Mouse (Mus musculus): Measurements from ENCODE around the gene Rreb1. TPM values are rescaled to one million over a fixed set of nuclear protein-coding genes. Genes with fewer than 3 reads are reported as not detected.

Rreb1 gene
- total RNA-seq, 2 experiments from 2014 or later, result 16.1 to 22.5 TPM

GRCm38 (mm10) chr13:37898772-37899171, 120.6 kb downstream of the Rreb1 start:
- intact Hi-C loops (cut with DNase I), result no loop called here
- DNase-seq, result no peak

DNA sequence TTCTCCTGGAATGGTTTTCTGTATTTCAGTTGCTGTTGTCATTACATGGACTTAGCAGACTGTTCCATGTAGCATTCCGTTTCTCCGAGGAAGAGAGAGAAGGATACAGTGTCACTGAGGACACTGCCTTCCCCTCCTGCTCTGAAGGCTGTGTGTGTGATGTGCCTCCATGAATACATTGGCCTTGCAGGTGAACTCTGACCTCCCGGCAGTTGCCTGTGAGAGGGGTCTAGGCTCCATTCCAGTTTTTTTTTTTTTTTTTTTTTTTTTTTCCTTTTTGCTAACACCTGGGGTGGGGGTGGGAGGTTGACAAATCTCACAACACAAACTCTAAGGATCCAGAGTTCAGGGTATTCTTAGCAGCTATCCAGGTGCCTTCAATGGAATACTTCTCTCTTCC, 124.8 kb downstream of the Rreb1 start:
- intact Hi-C loops (cut with DNase I), result no loop called here
- DNase-seq, result no peak

- no peak for DNase-seq
- intact Hi-C loops (cut with DNase I), result no loop called here
Measured at GRCm38 (mm10) chr13:37903476-37903875, 125.3 kb downstream of the Rreb1 start.

- no peak for DNase-seq
- intact Hi-C loops (cut with DNase I), result no loop called here
Measured at GRCm38 (mm10) chr13:37904436-37904835, 126.2 kb downstream of the Rreb1 start.

DNA sequence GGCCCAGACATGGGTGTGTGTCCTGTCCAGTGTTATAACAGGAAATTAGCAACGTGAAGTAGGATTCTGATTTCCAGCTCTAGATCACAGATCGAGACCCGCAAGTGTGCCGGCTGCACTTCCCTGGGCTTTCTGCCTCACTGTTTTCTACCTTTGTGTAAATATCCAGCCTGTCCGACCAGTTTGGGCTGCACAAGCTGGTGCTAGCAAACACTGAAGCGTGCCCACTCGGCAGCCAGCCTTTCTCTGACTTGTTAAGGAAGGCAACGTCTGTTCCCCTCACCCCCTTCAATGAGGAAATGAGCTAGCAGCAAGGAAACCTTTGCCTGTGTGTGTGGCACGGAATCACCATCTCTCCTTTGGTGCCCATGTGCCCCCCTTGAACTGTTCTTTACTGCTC, 129.9 kb downstream of the Rreb1 start:
- no peak for DNase-seq
- intact Hi-C loops (cut with DNase I), result no loop called here

GRCm38 (mm10) chr13:37908493-37908892, 130.3 kb downstream of the Rreb1 start:
- no peak for DNase-seq
- intact Hi-C loops (cut with DNase I), result no loop called here

DNA sequence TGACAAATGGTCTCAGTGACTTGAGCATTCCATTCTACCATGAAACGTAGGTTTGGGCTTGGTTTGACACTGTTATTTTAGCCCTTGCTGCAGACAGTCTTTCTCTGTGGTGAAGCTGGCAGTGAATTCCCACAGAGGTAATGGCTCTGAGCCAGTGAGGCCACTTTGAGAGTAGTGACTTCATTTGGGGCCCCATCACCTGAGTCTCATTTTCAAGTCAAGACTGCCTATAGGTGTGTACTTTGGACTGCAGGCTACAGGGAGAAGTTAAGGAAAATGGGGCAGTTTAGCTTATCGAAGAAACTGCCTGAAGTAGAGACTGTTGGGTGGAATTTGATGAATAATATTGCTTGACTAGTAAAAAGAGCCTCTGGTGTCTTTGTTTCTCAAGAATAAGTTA, 131.0 kb downstream of the Rreb1 start:
- no peak for DNase-seq

GRCm38 (mm10) chr13:37912011-37912410, 133.8 kb downstream of the Rreb1 start:
- DNase-seq, result no peak
- intact Hi-C loops (cut with DNase I), result no loop called here

More for the DNA sequence above, 131.0 kb downstream of the Rreb1 start:
- intact Hi-C loops (cut with DNase I), result no loop called here

GRCm38 (mm10) chr13:37912591-37913467, 134.6 kb downstream of the Rreb1 start:
- intact Hi-C loops (cut with DNase I), result no loop called here
- no peak for DNase-seq

GRCm38 (mm10) chr13:37913963-37914362, 135.8 kb downstream of the Rreb1 start:
- DNase-seq, result no peak
- intact Hi-C loops (cut with DNase I), result no loop called here

GRCm38 (mm10) chr13:37918336-37919261, 140.4 kb downstream of the Rreb1 start:
- intact Hi-C loops (cut with DNase I), result no loop called here

GRCm38 (mm10) chr13:37919711-37920277, 141.6 kb downstream of the Rreb1 start:
- intact Hi-C loops (cut with DNase I), result no loop called here
- no peak for DNase-seq

More at GRCm38 (mm10) chr13:37918336-37919261, 140.4 kb downstream of the Rreb1 start:
- no peak for DNase-seq

DNA sequence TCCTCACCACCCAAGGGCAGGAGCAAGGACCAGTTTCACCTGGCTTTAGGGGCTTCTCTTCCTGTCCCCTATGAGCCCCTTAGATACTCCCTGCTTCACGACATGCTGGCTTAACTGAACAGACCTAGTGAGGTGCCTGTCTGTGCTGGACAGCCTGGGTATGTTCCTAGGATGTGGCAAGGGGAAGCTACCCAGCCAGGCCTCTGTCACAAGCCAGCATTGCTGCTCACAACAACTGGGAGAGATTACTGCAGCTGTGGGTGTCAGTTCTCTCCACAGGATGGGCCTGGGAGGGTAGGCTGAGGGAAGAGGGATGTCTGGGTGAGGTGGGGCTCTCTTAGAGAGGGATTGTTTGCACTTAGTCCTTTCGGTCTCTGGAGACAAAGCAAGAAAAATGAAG, 142.5 kb downstream of the Rreb1 start:
- no peak for DNase-seq
- intact Hi-C loops (cut with DNase I), result no loop called here

GRCm38 (mm10) chr13:37923091-37923490, 144.9 kb downstream of the Rreb1 start:
- no peak for DNase-seq
- intact Hi-C loops (cut with DNase I), result no loop called here

DNA sequence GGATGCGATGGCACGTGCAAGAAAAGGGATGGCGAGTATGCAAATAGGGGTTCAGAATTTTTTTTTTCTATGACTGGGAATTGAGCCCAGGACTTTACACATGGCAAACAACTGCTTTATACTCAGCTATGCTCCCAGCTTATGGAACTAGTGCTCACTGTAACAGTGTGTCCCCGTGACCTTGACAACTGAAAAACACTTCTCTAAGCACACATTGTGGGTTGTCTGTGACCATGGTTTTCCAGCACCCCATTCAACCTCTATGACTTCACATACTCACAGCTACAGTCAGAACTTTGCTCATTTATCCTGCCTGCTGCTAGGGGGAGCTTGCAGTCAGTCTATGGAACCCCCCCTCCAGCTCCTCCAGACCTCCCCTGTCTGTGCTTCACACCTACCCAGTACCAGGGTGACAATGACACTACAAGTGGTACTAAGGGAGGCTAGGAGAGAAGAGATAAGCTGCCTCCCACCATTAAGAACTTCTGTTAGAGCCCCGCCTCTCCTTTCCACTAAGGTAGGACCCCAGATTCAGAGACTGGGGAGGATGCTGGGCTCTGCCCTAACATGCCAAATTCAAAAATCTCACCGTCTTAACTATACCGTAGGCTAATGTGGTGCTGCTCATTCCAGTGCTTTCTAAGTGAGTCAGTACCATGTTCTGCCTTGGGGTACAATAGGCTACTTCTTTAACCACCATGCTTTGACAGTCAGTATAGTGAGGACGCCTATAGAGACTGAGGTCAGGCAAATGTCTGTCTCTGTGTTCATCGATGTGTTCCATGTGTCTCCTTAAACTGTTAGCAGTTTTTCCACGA, 145.7 kb downstream of the Rreb1 start:
- intact Hi-C loops (cut with DNase I), result no loop called here
- no peak for DNase-seq

- intact Hi-C loops (cut with DNase I), result no loop called here
- DNase-seq, result no peak
Measured at GRCm38 (mm10) chr13:37924461-37924948, 146.3 kb downstream of the Rreb1 start.

DNA sequence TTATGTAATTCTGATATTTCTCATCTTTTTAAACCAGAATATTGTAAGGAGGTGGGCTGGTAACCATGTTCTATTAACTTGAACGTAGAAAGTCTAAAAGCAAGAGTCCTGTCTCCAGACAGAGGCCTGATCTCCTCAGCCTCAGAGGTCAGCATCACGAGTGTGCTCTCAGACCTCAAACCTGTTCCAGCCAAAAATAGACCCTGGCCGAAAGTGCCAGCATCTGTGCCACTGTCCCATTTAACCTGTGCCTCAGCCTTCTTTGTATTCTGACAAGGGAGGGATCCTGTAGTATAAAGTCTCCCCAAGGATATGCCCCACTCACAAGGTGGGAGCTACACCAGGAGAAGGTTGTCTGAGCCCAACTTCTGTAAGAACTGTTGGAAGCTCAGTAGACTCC, 148.2 kb downstream of the Rreb1 start:
- DNase-seq, result no peak
- intact Hi-C loops (cut with DNase I), result no loop called here

GRCm38 (mm10) chr13:37929532-37929931, 151.3 kb downstream of the Rreb1 start:
- intact Hi-C loops (cut with DNase I), result no loop called here

GRCm38 (mm10) chr13:37930091-37930490, 151.9 kb downstream of the Rreb1 start:
- DNase-seq, result no peak
- intact Hi-C loops (cut with DNase I), result no loop called here

More at GRCm38 (mm10) chr13:37929532-37929931, 151.3 kb downstream of the Rreb1 start:
- DNase-seq, result no peak

GRCm38 (mm10) chr13:37930621-37931020, 152.4 kb downstream of the Rreb1 start:
- no peak for DNase-seq

More at GRCm38 (mm10) chr13:37930621-37931020, 152.4 kb downstream of the Rreb1 start:
- intact Hi-C loops (cut with DNase I), result no loop called here

Data from gastrocnemius, postnatal 36 days (tissue).